Mouse (Mus musculus) frontal cortex, adult (tissue): Measurements from ENCODE around the gene Olfr1219.

Experiments
- ATAC-seq: cut with Nextera tagmentation; 2 replicates; pipeline ENCODE4 v1.9.2; 2017; ENCODE audit warnings: mild to moderate bottlenecking, moderate library complexity, mixed read lengths; ENCODE audit not compliant: low TSS enrichment

The Olfr1219 gene

GRCm38 (mm10) chr2:89083413-89083812 lies at the start of gene Olfr1219:
Gene Olfr1219, minus strand, starts transcription at chr2:89083513.
- ATAC-seq = no peak

- no peak for ATAC-seq
Observed at GRCm38 (mm10) chr2:89132954-89133353, 49.6 kb upstream of the Olfr1219 start, which contains the start of gene Olfr1222. Gene Olfr1222, minus strand, starts transcription at chr2:89133054.

GRCm38 (mm10) chr2:89117183-89117582 lies 33.9 kb upstream of the Olfr1219 start, which contains the start of gene Olfr1221:
Gene Olfr1221, minus strand, starts transcription at chr2:89117283.
- ATAC-seq = no peak

GRCm38 (mm10) chr2:89106735-89107134 lies 23.4 kb upstream of the Olfr1219 start, which contains the start of gene Olfr1220:
Gene Olfr1220, minus strand, starts transcription at chr2:89106835.
- ATAC-seq = no peak

GRCm38 (mm10) chr2:89105651-89106050 lies 22.3 kb upstream of the Olfr1219 start:
- no peak for ATAC-seq

- ATAC-seq = no peak
Observed at GRCm38 (mm10) chr2:89093848-89094247, 10.5 kb upstream of the Olfr1219 start.

- no peak for ATAC-seq
Observed at GRCm38 (mm10) chr2:89081487-89081886, 1.8 kb downstream of the Olfr1219 start.

- no peak for ATAC-seq
Observed at GRCm38 (mm10) chr2:89061087-89061486, 22.2 kb downstream of the Olfr1219 start, which contains the start of gene Olfr1218. Gene Olfr1218, minus strand, starts transcription at chr2:89061187.

- no peak for ATAC-seq
Observed at GRCm38 (mm10) chr2:89031965-89032364, 51.3 kb downstream of the Olfr1219 start, which contains the start of gene Olfr1217. Gene Olfr1217, minus strand, starts transcription at chr2:89032065.
